Mouse (Mus musculus) cerebellum, adult 9-10 months (tissue): ENCODE measurements around the gene Paqr6.

Experiments used
- DNase-seq: peaks from one replicate; pipeline ENCODE4 v3.0.0; 2022

Gene Paqr6

DNA sequence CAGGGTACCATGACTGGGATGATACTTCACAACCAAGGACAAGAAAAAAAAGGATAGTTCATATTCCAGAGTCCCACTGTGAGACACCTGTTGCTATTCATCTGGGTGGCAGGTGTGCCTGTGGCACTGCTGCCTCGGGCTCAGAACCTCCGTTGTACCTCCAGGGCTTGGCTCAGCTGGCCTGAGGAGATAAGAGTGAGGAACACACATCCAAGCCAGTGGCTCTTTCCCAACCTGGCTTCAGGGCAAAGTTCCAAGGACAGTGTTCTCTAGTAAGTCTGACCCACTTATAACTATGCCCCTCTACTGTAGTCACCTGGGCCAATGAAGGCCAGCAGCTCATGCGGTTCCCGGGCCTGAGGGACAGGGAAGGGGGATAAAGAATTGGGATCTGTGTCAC lies 47.3 kb downstream of the Paqr6 start:
- no peak for DNase-seq

DNA sequence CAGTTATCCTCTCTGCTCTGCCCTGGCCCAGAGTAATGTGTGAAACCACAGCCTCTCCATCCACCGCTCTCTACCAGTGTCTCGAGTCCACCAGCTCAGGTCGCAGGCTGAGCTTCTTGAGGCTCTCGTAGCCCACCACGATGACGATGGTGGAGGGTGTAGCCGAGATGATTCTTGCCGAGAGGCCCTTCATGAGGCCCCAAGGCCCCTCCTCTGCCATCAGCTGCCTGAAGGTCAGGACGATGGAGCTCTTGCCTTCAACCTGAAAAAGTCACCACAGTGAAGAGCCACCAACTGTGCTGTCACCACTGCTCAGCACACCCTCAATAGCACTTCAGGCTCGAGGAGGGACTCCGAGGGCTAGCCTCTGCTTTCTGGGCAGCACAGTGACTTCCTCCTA lies 48.3 kb downstream of the Paqr6 start:
- no peak for DNase-seq

DNA sequence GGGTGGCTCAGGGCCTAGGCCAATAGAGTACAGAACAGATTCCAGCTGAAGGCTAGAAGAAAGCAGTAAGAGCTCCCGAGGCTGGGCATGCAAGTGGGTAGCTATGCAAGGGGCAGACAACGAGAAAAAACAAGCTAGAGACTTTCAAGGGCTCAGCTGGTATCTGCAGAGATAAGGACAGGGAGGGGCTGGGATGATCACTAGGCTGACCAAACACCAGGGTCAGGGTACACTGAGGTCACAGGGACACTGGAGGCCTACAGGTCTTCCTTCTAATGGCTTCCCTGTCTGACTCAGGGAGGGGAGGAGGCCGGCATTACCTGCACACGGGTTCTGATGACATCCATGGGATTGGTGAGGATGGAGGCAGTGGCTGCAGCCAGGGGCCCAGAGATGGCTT lies 51.3 kb downstream of the Paqr6 start:
- no peak for DNase-seq

DNA sequence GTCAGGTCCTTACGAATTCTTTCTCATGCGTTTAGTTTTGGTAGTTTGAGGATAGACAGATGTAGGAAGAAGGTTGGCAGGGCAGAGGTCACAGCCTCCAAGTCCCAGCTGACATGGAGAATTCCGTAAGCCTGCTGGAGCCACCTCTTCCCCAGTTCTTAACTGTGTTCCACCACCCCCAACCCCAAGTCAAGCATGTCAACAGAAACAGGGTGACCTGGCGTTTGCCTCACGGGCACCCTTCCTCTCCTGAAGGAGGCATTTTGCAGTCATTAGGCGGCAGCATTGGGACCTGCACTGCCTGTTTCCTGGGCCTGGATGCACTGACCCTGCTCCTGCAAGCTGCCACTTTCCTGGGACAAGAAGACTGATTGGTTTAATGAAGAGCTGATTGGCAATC lies 53.6 kb downstream of the Paqr6 start:
- DNase-seq: no peak
